Mouse (Mus musculus) MEL (cell line): ENCODE measurements around the gene Gpsm2.
A peak's percentile ranks its signal among the peaks of the same experiment; 100 is the strongest.

ENCODE experiments used
- CTCF ChIP-seq, 3 experiments: IDR thresholded peaks in 2 of 3; conservative IDR thresholded peaks in 1 of 3; 2 replicates each; pipeline ENCODE4 v1.5.1; 2011 to 2012; ENCODE audit warnings: low read length in 3 of 3, low read depth in 2 of 3, mild to moderate bottlenecking in 2 of 3, improper control_type of control experiment in 1 of 3, inconsistent platforms in 1 of 3, mixed read lengths in 1 of 3, moderate library complexity in 1 of 3; ENCODE audit not compliant: control insufficient read depth in 1 of 3, insufficient read depth in 1 of 3, poor library complexity in 1 of 3, severe bottlenecking in 1 of 3
- EP300 ChIP-seq, 2 experiments: IDR thresholded peaks; 2 replicates each; pipeline ENCODE4 v1.6.1; 2011; ENCODE audit warnings: improper control_type of control experiment in 2 of 2, low read length in 2 of 2, low read depth in 1 of 2, mild to moderate bottlenecking in 1 of 2
- HCFC1 ChIP-seq: IDR thresholded peaks from 2 replicates; pipeline ENCODE4 v1.6.1; 2012; ENCODE audit warnings: low read depth, mild to moderate bottlenecking, inconsistent platforms, low read length, improper control_type of control experiment, moderate library complexity
- NRF1 ChIP-seq: IDR thresholded peaks from 2 replicates; pipeline ENCODE4 v1.6.1; 2014; ENCODE audit warnings: low read depth, mild to moderate bottlenecking, inconsistent platforms, low read length, improper control_type of control experiment, moderate library complexity; ENCODE audit not compliant: poor library complexity, insufficient read depth, severe bottlenecking
- POLR2A ChIP-seq, 2 experiments: IDR thresholded peaks; 2 replicates each; pipeline ENCODE4 v1.6.1; 2011 to 2012; ENCODE audit warnings: low read length in 2 of 2, mild to moderate bottlenecking in 2 of 2, control low read depth in 1 of 2, improper control_type of control experiment in 1 of 2, low read depth in 1 of 2, moderate library complexity in 1 of 2; ENCODE audit not compliant: control insufficient read depth in 1 of 2, insufficient read depth in 1 of 2, poor library complexity in 1 of 2
- POLR2AphosphoS2 ChIP-seq: IDR thresholded peaks from 2 replicates; pipeline ENCODE4 v1.6.1; 2011; ENCODE audit warnings: low read length, improper control_type of control experiment
- SMC3 ChIP-seq: IDR thresholded peaks from 2 replicates; pipeline ENCODE4 v1.6.1; 2011; ENCODE audit warnings: low read depth, low read length, improper control_type of control experiment
- ZMIZ1 ChIP-seq: IDR thresholded peaks from 2 replicates; pipeline ENCODE4 v1.6.1; 2012; ENCODE audit warnings: low read depth, mild to moderate bottlenecking, inconsistent platforms, low read length, improper control_type of control experiment, moderate library complexity

DNA sequence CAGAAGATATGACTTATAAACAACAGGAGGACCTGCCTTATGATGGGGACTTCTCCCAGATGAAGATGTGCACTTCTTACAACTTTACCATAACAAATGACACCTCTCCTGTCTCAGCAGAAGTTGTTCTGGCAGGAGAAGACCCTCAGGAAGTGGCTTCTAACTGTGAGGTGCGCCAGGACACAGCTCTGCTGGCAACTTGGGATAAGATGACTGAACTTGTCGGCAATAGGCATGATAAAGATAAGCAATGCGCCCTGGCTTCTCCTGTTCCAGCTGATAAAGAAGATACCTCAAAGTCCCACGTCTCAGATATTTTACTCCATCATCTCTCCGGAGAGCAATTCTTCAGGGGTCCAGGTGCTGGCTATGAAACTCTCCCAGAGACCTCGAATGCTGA, 29.6 kb upstream of the Gpsm2 start:
- TF ChIP-seq ZMIZ1 (no peak), POLR2A (IDR thresholded peaks at IDR 0.05; ENCODE audit: control insufficient read depth in 1 of 2, insufficient read depth in 1 of 2, low read depth in 1 of 2, low read length in 2 of 2, poor library complexity in 1 of 2) (no peak), CTCF (IDR thresholded peaks at IDR 0.05 in 2 of 3, conservative IDR thresholded peaks at IDR 0.05 in 1 of 3; ENCODE audit: control insufficient read depth in 1 of 3, insufficient read depth in 1 of 3, low read depth in 2 of 3, low read length in 3 of 3, poor library complexity in 1 of 3, severe bottlenecking in 1 of 3) (no peak), EP300 (IDR thresholded peaks at IDR 0.05; ENCODE audit: low read depth in 1 of 2, low read length in 2 of 2) (peak; percentile 84 to 91), NRF1 (no peak), SMC3 (no peak), POLR2AphosphoS2 (no peak), HCFC1 (no peak)
